In genomic region chr3:89419571-89419970, GRCm38 (mm10) we compare ENCODE assay signal across 8 mouse cellular contexts. TPM values are rescaled to one million over a fixed set of nuclear protein-coding genes. Genes with fewer than 3 reads are reported as not detected.
DNase-seq lines count a peak whose midpoint lies in the region; ATAC-seq lines count a peak whose summit lies in the region.

No protein-coding gene starts in this region.

- peaks cover 57% of the 10 kb centered on the region for H3K4me1 ChIP-seq in embryonic facial prominence, embryonic 13.5 days
- H3K4me1 ChIP-seq in midbrain, embryonic 11.5 days (ENCODE audit: control insufficient read depth, insufficient read depth, low read length): peaks cover 32% of the 10 kb centered on the region

- H3K27ac ChIP-seq in embryonic facial prominence, embryonic 13.5 days: peak overlapping the region; percentile 98
- no peak overlapping the region; the same call in 1 of the 2 replicates for H3K27ac ChIP-seq in midbrain, embryonic 11.5 days (ENCODE audit: low read depth, low read length)

- no peaks in the 10 kb centered on the region for H3K27me3 ChIP-seq in embryonic facial prominence, embryonic 13.5 days
- no peaks in the 10 kb centered on the region for H3K27me3 ChIP-seq in midbrain, embryonic 11.5 days (ENCODE audit: control insufficient read depth, insufficient read depth, low read length)

- H3K4me3 ChIP-seq in embryonic facial prominence, embryonic 13.5 days: peak overlapping the region; percentile 52
- H3K4me3 ChIP-seq in midbrain, embryonic 11.5 days (ENCODE audit: low read depth, low read length): peak overlapping the region; percentile 64

- H3K4me2 ChIP-seq in embryonic facial prominence, embryonic 13.5 days: peak overlapping the region; percentile 89
- peak overlapping the region; percentile 87 for H3K4me2 ChIP-seq in midbrain, embryonic 11.5 days

- peaks cover 31% of the 10 kb centered on the region for H3K36me3 ChIP-seq in embryonic facial prominence, embryonic 13.5 days
- peaks cover 12% of the 10 kb centered on the region; the same call in 1 of the 2 replicates for H3K36me3 ChIP-seq in midbrain, embryonic 11.5 days (ENCODE audit: control insufficient read depth, insufficient read depth, low read length)

- H3K9ac ChIP-seq in embryonic facial prominence, embryonic 13.5 days: peak overlapping the region; percentile 76
- H3K9ac ChIP-seq in midbrain, embryonic 11.5 days (ENCODE audit: low read length): peak overlapping the region; percentile 73

- H3K9me3 ChIP-seq in embryonic facial prominence, embryonic 13.5 days: no peaks in the 10 kb centered on the region
- no peaks in the 10 kb centered on the region for H3K9me3 ChIP-seq in midbrain, embryonic 11.5 days (ENCODE audit: control insufficient read depth, low read length)

- intact Hi-C loops in heart, postnatal 14 days (cut with DNase I): no loop called here

- peak; percentile 69 for DNase-seq in gastrocnemius, adult 18-20 months (ENCODE audit: low spot score)
- DNase-seq in gastrocnemius, adult 8-10 months (ENCODE audit: low spot score in 2 of 2): no peak
- DNase-seq in heart, postnatal 14 days: peak; percentile 61 to 67
- peak; percentile 62 to 71 for DNase-seq in kidney, postnatal 4 days
- DNase-seq in midbrain, embryonic 11.5 days (ENCODE audit: low spot score, missing footprints): no peak
- DNase-seq in right cerebral cortex, postnatal 14 days: no peak

- WGBS in embryonic facial prominence, embryonic 13.5 days: 2% methylated on average over 9 of the region's 9 CpGs
- WGBS in midbrain, embryonic 11.5 days: 4% methylated on average over 9 of the region's 9 CpGs

- no peak for ATAC-seq in embryonic facial prominence, embryonic 13.5 days (ENCODE audit: insufficient number of reproducible peaks, insufficient read depth, low FRiP score, low TSS enrichment, low read depth)
- no peak for ATAC-seq in midbrain, embryonic 11.5 days (ENCODE audit: low FRiP score)
- ATAC-seq in megakaryocyte progenitor cell, adult 5-6 weeks (replicated peaks; ENCODE audit: poor library complexity): no peak

RNA-seq across cellular contexts. Expression of gene Shc1, which starts 1.3 kb away (rescaled TPM):
- total RNA-seq in gastrocnemius, adult 18-20 months (2021): 10 to 100 TPM; 14.7 to 19.1 TPM
- total RNA-seq in gastrocnemius, adult 8-10 months (2022): 10 to 100 TPM; 14.1 to 20.6 (median 17.7) TPM
- 91.4 and 93.3 TPM in 2 replicates for polyA plus RNA-seq in embryonic facial prominence, embryonic 13.5 days (2015; fragmentation: Nextera tagmentation; extraction: Ambion mirVana)
- 10 to 100 TPM; 45.0 to 47.5 TPM for total RNA-seq in heart, postnatal 14 days (2021)
- polyA plus RNA-seq in midbrain, embryonic 11.5 days (2014; fragmentation: Nextera tagmentation; extraction: Ambion mirVana): 23.4 and 26.2 TPM in 2 replicates
- total RNA-seq in megakaryocyte progenitor cell, adult 5-6 weeks (2015): 41.4 and 42.8 TPM in 2 replicates
- 49.6 and 52.8 TPM in 2 replicates for total RNA-seq in megakaryocyte progenitor cell, adult 5-6 weeks (2017)

RNA-seq across cellular contexts. Expression of gene Cks1b, which starts 1.4 kb away (rescaled TPM):
- 1 to 10 TPM; 2.2 to 2.7 TPM for total RNA-seq in gastrocnemius, adult 18-20 months (2021)
- 1 to 10 TPM; 2.3 to 3.4 (median 2.6) TPM for total RNA-seq in gastrocnemius, adult 8-10 months (2022)
- polyA plus RNA-seq in embryonic facial prominence, embryonic 13.5 days (2015; fragmentation: Nextera tagmentation; extraction: Ambion mirVana): 513 and 525 TPM in 2 replicates
- 10 to 100 TPM in 1 of 2 experiments, 1 to 10 TPM in 1; 7.9 to 14.4 TPM for total RNA-seq in heart, postnatal 14 days (2021)
- 420 and 441 TPM in 2 replicates for polyA plus RNA-seq in midbrain, embryonic 11.5 days (2014; fragmentation: Nextera tagmentation; extraction: Ambion mirVana)
- 268 TPM in 2 replicates for total RNA-seq in megakaryocyte progenitor cell, adult 5-6 weeks (2015)
- total RNA-seq in megakaryocyte progenitor cell, adult 5-6 weeks (2017): 171 and 192 TPM in 2 replicates

RNA-seq across cellular contexts. Expression of gene Flad1, which starts 7.9 kb away (rescaled TPM):
- 10 to 100 TPM; 45.2 to 51.6 TPM for total RNA-seq in gastrocnemius, adult 18-20 months (2021)
- total RNA-seq in gastrocnemius, adult 8-10 months (2022): 10 to 100 TPM; 37.8 to 46.1 (median 41.6) TPM
- polyA plus RNA-seq in embryonic facial prominence, embryonic 13.5 days (2015; fragmentation: Nextera tagmentation; extraction: Ambion mirVana): 29.4 and 29.5 TPM in 2 replicates
- 10 to 100 TPM; 44.7 to 46.1 TPM for total RNA-seq in heart, postnatal 14 days (2021)
- 25.0 and 25.4 TPM in 2 replicates for polyA plus RNA-seq in midbrain, embryonic 11.5 days (2014; fragmentation: Nextera tagmentation; extraction: Ambion mirVana)
- total RNA-seq in megakaryocyte progenitor cell, adult 5-6 weeks (2015): 9.4 and 11.3 TPM in 2 replicates
- 12.5 and 18.7 TPM in 2 replicates for total RNA-seq in megakaryocyte progenitor cell, adult 5-6 weeks (2017)

RNA-seq across cellular contexts. Expression of gene Pygo2, which starts 10.4 kb away (rescaled TPM):
- total RNA-seq in gastrocnemius, adult 18-20 months (2021): 10 to 100 TPM in 1 of 2 experiments, 1 to 10 TPM in 1; 7.8 to 11.6 TPM
- 10 to 100 TPM in 3 of 4 experiments, 1 to 10 TPM in 1; 9.2 to 12.3 (median 10.1) TPM for total RNA-seq in gastrocnemius, adult 8-10 months (2022)
- polyA plus RNA-seq in embryonic facial prominence, embryonic 13.5 days (2015; fragmentation: Nextera tagmentation; extraction: Ambion mirVana): 47.8 and 50.5 TPM in 2 replicates
- total RNA-seq in heart, postnatal 14 days (2021): 10 to 100 TPM; 16.5 to 19.9 TPM
- polyA plus RNA-seq in midbrain, embryonic 11.5 days (2014; fragmentation: Nextera tagmentation; extraction: Ambion mirVana): 47.2 and 52.5 TPM in 2 replicates
- total RNA-seq in megakaryocyte progenitor cell, adult 5-6 weeks (2015): 18.9 and 25.2 TPM in 2 replicates
- 11.8 and 12.8 TPM in 2 replicates for total RNA-seq in megakaryocyte progenitor cell, adult 5-6 weeks (2017)

RNA-seq across cellular contexts. Expression of gene Pbxip1, which starts 16.9 kb away (rescaled TPM):
- total RNA-seq in gastrocnemius, adult 18-20 months (2021): 100 to 1,000 TPM; 226 to 236 TPM
- total RNA-seq in gastrocnemius, adult 8-10 months (2022): 100 to 1,000 TPM; 248 to 302 (median 260) TPM
- polyA plus RNA-seq in embryonic facial prominence, embryonic 13.5 days (2015; fragmentation: Nextera tagmentation; extraction: Ambion mirVana): 25.2 and 27.7 TPM in 2 replicates
- 10 to 100 TPM; 51.9 to 53.1 TPM for total RNA-seq in heart, postnatal 14 days (2021)
- 7.5 and 8.3 TPM in 2 replicates for polyA plus RNA-seq in midbrain, embryonic 11.5 days (2014; fragmentation: Nextera tagmentation; extraction: Ambion mirVana)
- total RNA-seq in megakaryocyte progenitor cell, adult 5-6 weeks (2015): 5.2 and 6.1 TPM in 2 replicates
- total RNA-seq in megakaryocyte progenitor cell, adult 5-6 weeks (2017): 13.4 and 15.0 TPM in 2 replicates

Comparison
In these comparisons a context has a peak if more than half of its experiments do, and no peak if none do; other contexts are left out.
1. DNase-seq: peak in gastrocnemius, adult 18-20 months (single experiment), heart, postnatal 14 days (2 of 2) and kidney, postnatal 4 days (2 of 2); none in gastrocnemius, adult 8-10 months (0 of 2), midbrain, embryonic 11.5 days (single experiment) and right cerebral cortex, postnatal 14 days (single experiment).
2. RNA of gene Cks1b, which starts 1.4 kb away (total RNA-seq): 171 to 268 TPM in megakaryocyte progenitor cell, adult 5-6 weeks; 7.9 to 14.4 TPM in heart, postnatal 14 days, 2.3 to 3.4 TPM in gastrocnemius, adult 8-10 months and 2.2 to 2.7 TPM in gastrocnemius, adult 18-20 months; every median in the first group is over 10 times any median in the second.